Mouse (Mus musculus) liver, embryonic 14.5 days (tissue): ENCODE results near the gene Slc23a4. TPM values are rescaled to one million over a fixed set of nuclear protein-coding genes. Genes with fewer than 3 reads are reported as not detected.
A peak's percentile ranks its signal among the peaks of the same experiment; 100 is the strongest.

Experiments
- ATAC-seq: fragments of 200-750 bp; cut with Nextera tagmentation; 2 replicates; pipeline ENCODE4 v1.8.0; 2017; ENCODE audit warnings: moderate number of reproducible peaks, mild to moderate bottlenecking, moderate library complexity; ENCODE audit not compliant: insufficient read depth
- DNase-seq, 3 experiments: peaks; one replicate each; pipeline ENCODE4 v3.0.0-alpha.2; 2012 to 2013; ENCODE audit warnings: low read depth in 3 of 3, low spot score in 3 of 3
- H3K27ac ChIP-seq: fragments of 300-500 bp; sonication (generic); 2 replicates; pipeline ENCODE4 v1.5.1; 2014; ENCODE audit warnings: moderate library complexity, mild to moderate bottlenecking, control low read depth, inconsistent platforms
- H3K27me3 ChIP-seq: fragments of 300-500 bp; sonication (generic); 2 replicates; pipeline ENCODE4 v1.6.1; 2014; ENCODE audit warnings: mild to moderate bottlenecking, low read length, moderate library complexity; ENCODE audit not compliant: control insufficient read depth, insufficient read depth
- H3K36me3 ChIP-seq: fragments of 300-500 bp; sonication (generic); replicated peaks from 2 replicates; pipeline ENCODE4 v1.6.1; 2014; ENCODE audit warnings: low read depth; ENCODE audit not compliant: control insufficient read depth, insufficient read depth
- H3K4me1 ChIP-seq, 2 experiments: fragments of 200-500 bp in 1 of 2; fragments of 300-500 bp in 1 of 2; sonication (generic) in 1 of 2; replicated peaks; 2 replicates each; pipeline ENCODE4 v1.6.1; 2012 to 2014; ENCODE audit warnings: antibody characterized with exemption in 1 of 2, inconsistent platforms in 1 of 2, low read length in 1 of 2; ENCODE audit not compliant: control insufficient read depth in 2 of 2, insufficient read depth in 2 of 2
- H3K4me2 ChIP-seq: fragments of 300-500 bp; sonication (generic); 2 replicates; pipeline ENCODE4 v1.6.1; 2014; ENCODE audit warnings: low read depth, mild to moderate bottlenecking, control low read depth, moderate library complexity
- H3K4me3 ChIP-seq, 2 experiments: fragments of 200-500 bp in 1 of 2; fragments of 300-500 bp in 1 of 2; sonication (generic) in 1 of 2; 2 replicates each; pipeline ENCODE4 v1.5.1; 2012 to 2014; ENCODE audit warnings: low read depth in 2 of 2, low read length in 2 of 2, mild to moderate bottlenecking in 2 of 2, control low read depth in 1 of 2, inconsistent platforms in 1 of 2, moderate library complexity in 1 of 2; ENCODE audit not compliant: insufficient read depth in 1 of 2
- H3K9ac ChIP-seq: fragments of 300-500 bp; sonication (generic); replicated peaks from 2 replicates; pipeline ENCODE4 v1.6.1; 2014; ENCODE audit warnings: mild to moderate bottlenecking, control low read depth, moderate library complexity
- H3K9me3 ChIP-seq: fragments of 300-500 bp; sonication (generic); 2 replicates; pipeline ENCODE4 v1.6.1; 2016; ENCODE audit warnings: low read length, mixed read lengths; ENCODE audit not compliant: control insufficient read depth
- CTCF ChIP-seq: IDR thresholded peaks from 2 replicates; pipeline ENCODE4 v1.5.1; 2016; ENCODE audit warnings: antibody characterized with exemption, low read depth, control low read depth
- EP300 ChIP-seq: IDR thresholded peaks from 2 replicates; pipeline ENCODE4 v1.6.1; 2016; ENCODE audit warnings: antibody characterized with exemption, low read depth
- WGBS: fragments of 180-500 bp; shearing (Covaris S2); extraction: QIAGEN DNeasy Blood & Tissue Kit; methylation state at CpG from one replicate; pipeline ENCODE4 v1.1.7; 2014; ENCODE audit not compliant: insufficient replicate concordance; 5-methylcytosine and 5-hydroxymethylcytosine counted together
- polyA plus RNA-seq, 2 experiments: library from polyadenylated mRNA; depleted of rRNA in 1 of 2; stranded (reverse) in 1 of 2; unstranded in 1 of 2; fragments of >200 nt; fragmentation: Nextera tagmentation in 1 of 2; extraction: Ambion mirVana in 1 of 2; gene quantifications; 2 replicates each; pipeline versions ENCODE4 v1.2.1 to v1.2.3; 2012 to 2014

Slc23a4 gene
- polyA plus RNA-seq, 2 experiments = 0.06 to 0.17 TPM

- peak overlapping the region; percentile 87 for H3K4me2 ChIP-seq
- H3K9ac ChIP-seq = peak overlapping the region; percentile 62
- no peaks in the 10 kb centered on the region for H3K9me3 ChIP-seq
- H3K27me3 ChIP-seq = no peaks in the 10 kb centered on the region
- peaks cover 73% of the 10 kb centered on the region for H3K36me3 ChIP-seq
- H3K4me1 ChIP-seq = peaks cover 47% of the 10 kb centered on the region in 2 experiments
- WGBS = 83% methylated on average over 4 of the region's 4 CpGs
- DNase-seq (no peak), ATAC-seq (no peak)
- TF ChIP-seq CTCF (no peak), EP300 (no peak)
- peak overlapping the region; percentile 26 to 32; a peak in 3 of 4 replicates for H3K4me3 ChIP-seq
- peak overlapping the region; percentile 98 for H3K27ac ChIP-seq
These were observed 81.5 kb downstream of the Slc23a4 start for GRCm38 (mm10) chr6:34906661-34907060.

DNA sequence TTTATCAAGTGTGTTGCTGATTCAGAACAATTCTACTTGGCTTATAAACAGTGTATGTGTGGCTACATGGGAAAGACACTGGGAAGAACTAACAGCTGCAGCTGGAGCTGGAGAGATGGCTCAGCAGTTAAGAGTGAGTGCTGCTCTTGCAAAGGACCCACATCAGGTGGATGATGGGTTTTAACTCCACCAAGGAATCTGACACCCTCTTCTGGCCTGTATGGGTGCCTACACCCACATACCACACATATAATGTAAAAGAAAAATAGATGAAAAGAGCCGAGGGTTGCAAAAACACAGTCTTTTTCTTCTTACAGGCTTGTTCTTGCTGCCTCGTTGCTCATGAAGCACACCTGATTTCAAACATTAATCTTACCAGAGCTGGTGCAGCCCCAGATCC, 82.1 kb downstream of the Slc23a4 start:
- Histone ChIP-seq H3K4me3 (no peak overlapping the region), H3K9ac (no peak overlapping the region), H3K4me2 (peak overlapping the region; percentile 87)

DNA sequence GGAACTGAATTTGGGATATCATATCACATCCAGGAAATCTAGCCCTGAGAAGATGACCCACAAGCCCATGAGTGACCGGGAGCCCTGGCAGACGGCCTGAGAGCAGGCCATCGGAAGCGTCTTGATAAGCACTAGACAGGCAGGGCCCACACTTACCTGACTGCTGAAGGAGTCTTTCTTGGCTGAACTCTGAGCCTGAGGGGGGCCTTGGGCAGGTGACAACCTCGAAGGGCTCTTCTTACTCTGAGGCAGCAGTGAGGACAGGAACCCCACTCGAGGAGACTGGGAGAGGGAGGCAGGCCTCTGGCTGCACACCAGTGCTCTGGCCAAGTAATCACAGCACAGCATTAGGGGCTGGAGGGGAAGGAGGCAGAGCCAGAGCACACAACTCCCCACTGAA, 83.8 kb downstream of the Slc23a4 start:
- Histone ChIP-seq H3K27me3 (no peaks in the 10 kb centered on the region), H3K4me3 (no peak overlapping the region), H3K27ac (no peak overlapping the region), H3K36me3 (peaks cover 90% of the 10 kb centered on the region), H3K9me3 (no peaks in the 10 kb centered on the region), H3K4me2 (no peak overlapping the region), H3K4me1 (peaks cover 36 to 37% of the 10 kb centered on the region in 2 experiments), H3K9ac (no peak overlapping the region)
- ATAC-seq (no peak), DNase-seq (no peak)
- 82% methylated on average over 6 of the region's 6 CpGs for WGBS
- TF ChIP-seq CTCF = no peak
- no peak for TF ChIP-seq EP300

More for the DNA sequence above, 82.1 kb downstream of the Slc23a4 start:
- ATAC-seq (no peak), DNase-seq (no peak)
- TF ChIP-seq EP300 (no peak), CTCF (peak; percentile 52)
- WGBS = 67% methylated on average over 2 of the region's 2 CpGs
- Histone ChIP-seq H3K4me1 (peaks cover 44 to 45% of the 10 kb centered on the region in 2 experiments), H3K27me3 (no peaks in the 10 kb centered on the region), H3K36me3 (peaks cover 77% of the 10 kb centered on the region), H3K27ac (peak overlapping the region; percentile 98), H3K9me3 (no peaks in the 10 kb centered on the region)

DNA sequence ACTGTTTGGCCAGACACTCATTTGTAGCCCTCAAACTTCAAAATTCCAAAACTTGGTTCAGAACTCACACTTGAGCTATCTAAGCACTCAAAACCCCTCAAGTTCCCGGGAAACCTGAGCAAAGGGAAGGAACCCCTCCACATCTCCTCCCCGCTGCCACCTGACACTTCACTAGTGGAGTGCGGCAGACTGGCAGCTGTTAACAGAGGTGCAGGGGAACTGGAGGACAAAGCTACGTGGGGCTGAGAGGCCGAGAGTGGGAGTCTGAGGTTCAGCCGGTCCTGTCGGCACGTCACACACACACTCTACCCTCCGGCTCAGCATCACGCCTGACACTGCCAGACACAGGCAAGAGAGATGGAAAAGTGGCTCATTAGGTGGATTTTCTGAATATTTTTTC, 84.4 kb downstream of the Slc23a4 start:
- H3K9me3 ChIP-seq = no peaks in the 10 kb centered on the region
- WGBS = 84% methylated on average over 10 of the region's 10 CpGs
- H3K4me2 ChIP-seq = no peak overlapping the region
- H3K4me3 ChIP-seq = no peak overlapping the region
- DNase-seq (no peak), ATAC-seq (no peak)
- no peak for TF ChIP-seq EP300
- TF ChIP-seq CTCF = no peak
- no peak overlapping the region; the same call in 1 of the 2 replicates for H3K27ac ChIP-seq
- H3K9ac ChIP-seq = no peak overlapping the region; the same call in 1 of the 2 replicates
- no peaks in the 10 kb centered on the region for H3K27me3 ChIP-seq
- peaks cover 88% of the 10 kb centered on the region for H3K36me3 ChIP-seq
- peaks cover 31 to 38% of the 10 kb centered on the region in 2 experiments for H3K4me1 ChIP-seq

DNA sequence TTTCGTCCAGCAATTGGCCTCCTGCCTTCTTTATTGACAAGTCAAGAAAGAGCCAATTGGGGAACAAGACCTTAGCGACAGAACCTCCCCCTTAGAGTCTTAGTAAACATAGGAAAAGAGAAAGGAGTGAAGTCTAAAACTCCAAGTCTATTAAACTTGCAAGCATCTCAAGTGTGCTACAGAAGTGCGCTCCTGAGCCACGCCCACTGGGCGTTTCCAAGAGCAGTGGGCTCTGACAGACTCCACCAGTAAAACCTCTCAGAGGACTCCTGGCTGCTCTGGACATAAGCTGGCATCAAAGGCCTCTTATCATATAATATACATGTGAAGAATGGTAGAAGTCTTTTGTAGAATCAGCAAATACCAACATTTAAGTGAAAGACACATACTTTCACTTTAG, 84.8 kb downstream of the Slc23a4 start:
- Histone ChIP-seq H3K4me2 (no peak overlapping the region), H3K27ac (no peak overlapping the region; the same call in 1 of the 2 replicates), H3K36me3 (peaks cover 84% of the 10 kb centered on the region), H3K9me3 (no peaks in the 10 kb centered on the region), H3K4me3 (no peak overlapping the region), H3K27me3 (no peaks in the 10 kb centered on the region), H3K9ac (no peak overlapping the region), H3K4me1 (peaks cover 27 to 34% of the 10 kb centered on the region in 2 experiments)
- 61% methylated on average over 5 of the region's 5 CpGs for WGBS
- no peak for DNase-seq
- TF ChIP-seq EP300 (no peak), CTCF (no peak)
- ATAC-seq = no peak

DNA sequence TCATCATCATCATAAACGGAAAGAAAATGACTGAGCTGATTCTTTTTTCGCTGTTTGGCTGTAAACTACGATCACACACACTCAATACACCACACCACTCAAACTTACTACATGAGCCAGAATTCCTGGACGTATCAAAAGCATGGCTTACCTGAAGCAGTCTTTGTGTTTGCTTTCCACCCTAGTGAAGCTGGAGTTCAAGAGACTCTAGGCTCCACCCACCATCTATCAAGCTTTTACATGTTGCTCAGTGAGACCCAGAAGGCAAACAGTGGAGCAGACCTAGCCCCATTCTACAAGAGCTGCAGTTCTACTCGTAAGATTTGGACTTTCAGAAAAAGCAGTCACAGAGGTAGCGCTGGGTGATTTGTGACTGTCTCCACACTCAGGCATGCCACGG, 85.6 kb downstream of the Slc23a4 start:
- DNase-seq (no peak), ATAC-seq (no peak)
- H3K27me3 ChIP-seq = no peaks in the 10 kb centered on the region
- H3K4me1 ChIP-seq = peaks cover 19 to 27% of the 10 kb centered on the region in 2 experiments
- H3K27ac ChIP-seq = no peak overlapping the region
- no peak overlapping the region for H3K4me3 ChIP-seq
- H3K36me3 ChIP-seq = peaks cover 82% of the 10 kb centered on the region
- no peak overlapping the region for H3K4me2 ChIP-seq
- WGBS = 81% methylated on average over 7 of the region's 7 CpGs
- H3K9ac ChIP-seq = no peak overlapping the region
- no peaks in the 10 kb centered on the region for H3K9me3 ChIP-seq
- TF ChIP-seq EP300 = no peak
- no peak for TF ChIP-seq CTCF
